Mouse (Mus musculus) heart, adult 11 months (tissue): ENCODE measurements around the gene Hsp90ab1.
A peak's percentile ranks its signal among the peaks of the same experiment; 100 is the strongest.

Experiments used
- DNase-seq: peaks from one replicate; pipeline ENCODE4 v3.0.0; 2022

Gene Hsp90ab1

GRCm38 (mm10) chr17:45573087-45573779, at the start of gene Hsp90ab1:
Hsp90ab1 (minus strand) TSS chr17:45573271.
- DNase-seq, result peak; percentile 100

- peak; percentile 98 for DNase-seq
Measured at GRCm38 (mm10) chr17:45619386-45620256, 46.5 kb upstream of the Hsp90ab1 start.

GRCm38 (mm10) chr17:45618941-45619385, 45.9 kb upstream of the Hsp90ab1 start:
- DNase-seq, result peak; percentile 98

- DNase-seq, result no peak
Measured at GRCm38 (mm10) chr17:45617655-45618054, 44.6 kb upstream of the Hsp90ab1 start.

GRCm38 (mm10) chr17:45616679-45617078, 43.6 kb upstream of the Hsp90ab1 start:
- no peak for DNase-seq

GRCm38 (mm10) chr17:45616046-45616650, 43.1 kb upstream of the Hsp90ab1 start:
- DNase-seq, result no peak

GRCm38 (mm10) chr17:45612921-45613320, 39.9 kb upstream of the Hsp90ab1 start:
- peak; percentile 94 for DNase-seq

GRCm38 (mm10) chr17:45612008-45612407, 38.9 kb upstream of the Hsp90ab1 start:
- peak; percentile 72 for DNase-seq

GRCm38 (mm10) chr17:45610144-45610866, 37.2 kb upstream of the Hsp90ab1 start:
- DNase-seq, result peak; percentile 98

GRCm38 (mm10) chr17:45608396-45608795, 35.3 kb upstream of the Hsp90ab1 start:
- peak; percentile 83 for DNase-seq

GRCm38 (mm10) chr17:45606992-45607879, 34.2 kb upstream of the Hsp90ab1 start:
- DNase-seq, result no peak

GRCm38 (mm10) chr17:45602984-45603383, 29.9 kb upstream of the Hsp90ab1 start:
- no peak for DNase-seq

- DNase-seq, result peak; percentile 78
Measured at GRCm38 (mm10) chr17:45601877-45602304, 28.8 kb upstream of the Hsp90ab1 start, which contains the start of gene Mymx. Mymx (minus strand) TSS chr17:45602102.

- peak; percentile 86 for DNase-seq
Measured at GRCm38 (mm10) chr17:45601325-45601724, 28.3 kb upstream of the Hsp90ab1 start.

GRCm38 (mm10) chr17:45600267-45600666, 27.2 kb upstream of the Hsp90ab1 start:
- peak; percentile 81 for DNase-seq

- peak; percentile 97 for DNase-seq
Measured at GRCm38 (mm10) chr17:45599446-45600242, 26.6 kb upstream of the Hsp90ab1 start, which contains the start of gene Slc29a1. Slc29a1 (minus strand) TSS chr17:45599606.

- DNase-seq, result no peak
Measured at GRCm38 (mm10) chr17:45598891-45599290, 25.8 kb upstream of the Hsp90ab1 start.

- DNase-seq, result no peak
Measured at GRCm38 (mm10) chr17:45598376-45598775, 25.3 kb upstream of the Hsp90ab1 start.

- peak; percentile 96 for DNase-seq
Measured at GRCm38 (mm10) chr17:45597787-45598186, 24.7 kb upstream of the Hsp90ab1 start.

GRCm38 (mm10) chr17:45596631-45597396, 23.7 kb upstream of the Hsp90ab1 start:
- peak; percentile 98 for DNase-seq
